Mouse (Mus musculus) T-helper 2 cell (primary cell): ENCODE measurements at regions not wholly inside any gene's neighbourhood (a gene's known extent, or its start where the extent isn't known, plus 50 kb on each side); places are given as distances from the start of the nearest gene placed in this dataset.

Source experiments
- in situ Hi-C: fragments of 300-600 bp; cut with MboI, MseI; formaldehyde crosslinking; loops from one replicate; pipeline ENCODE4 v1.15.1; 2025; ENCODE audit warnings: high pct_unique_total_duplicates

GRCm38 (mm10) chr10:111819755-111820451 lies 152.6 kb upstream of the Krr1 start:
- in situ Hi-C loops = no loop called here

- in situ Hi-C loops = no loop called here
Observed at GRCm38 (mm10) chr10:111824820-111825219, 147.6 kb upstream of the Krr1 start.

DNA sequence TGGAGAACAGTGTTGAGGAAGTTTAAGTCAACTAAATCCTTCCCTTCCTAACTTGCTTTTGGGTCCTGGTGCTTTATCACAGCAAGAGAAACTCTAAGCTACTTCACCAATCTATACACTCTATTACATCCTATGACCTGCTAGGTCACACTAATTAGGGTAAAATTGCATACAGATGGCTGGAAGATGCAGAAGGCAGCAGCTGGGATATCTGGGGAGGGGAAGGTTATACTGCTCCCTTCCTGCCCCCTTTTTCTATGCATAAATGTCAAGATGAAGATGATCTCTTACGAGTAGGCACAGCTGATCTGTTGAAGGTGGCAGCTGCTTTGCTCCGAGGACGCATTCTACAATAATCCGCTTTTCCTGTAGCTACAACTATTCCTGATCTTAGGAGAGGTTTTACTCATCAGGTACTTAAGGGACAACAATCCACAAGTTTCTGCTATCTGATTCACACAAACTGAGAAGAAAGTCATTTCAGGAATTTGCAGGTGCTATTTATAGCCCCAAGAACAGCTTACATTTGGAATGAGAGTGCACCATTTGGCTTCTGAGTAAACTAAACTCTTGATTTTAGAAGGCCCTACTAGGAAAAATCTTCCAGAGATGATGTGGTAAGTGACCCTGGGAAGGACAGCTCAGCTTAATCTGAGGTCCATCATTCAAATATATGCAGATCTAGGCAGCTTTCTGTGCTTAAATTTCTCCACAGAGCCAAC lies 146.3 kb upstream of the Krr1 start:
- in situ Hi-C loops = no loop called here

- in situ Hi-C loops = no loop called here
Observed at GRCm38 (mm10) chr10:111827246-111827645, 145.2 kb upstream of the Krr1 start.

- in situ Hi-C loops = no loop called here
Observed at GRCm38 (mm10) chr10:111827930-111828329, 144.5 kb upstream of the Krr1 start.

GRCm38 (mm10) chr10:111828610-111829009 lies 143.9 kb upstream of the Krr1 start:
- in situ Hi-C loops = no loop called here

GRCm38 (mm10) chr10:111829291-111829690 lies 143.2 kb upstream of the Krr1 start:
- in situ Hi-C loops = no loop called here

GRCm38 (mm10) chr10:111831105-111831504 lies 141.4 kb upstream of the Krr1 start:
- in situ Hi-C loops = no loop called here

GRCm38 (mm10) chr10:111833611-111834010 lies 138.9 kb upstream of the Krr1 start:
- in situ Hi-C loops = no loop called here

- in situ Hi-C loops = no loop called here
Observed at GRCm38 (mm10) chr10:111834280-111834679, 138.2 kb upstream of the Krr1 start.

DNA sequence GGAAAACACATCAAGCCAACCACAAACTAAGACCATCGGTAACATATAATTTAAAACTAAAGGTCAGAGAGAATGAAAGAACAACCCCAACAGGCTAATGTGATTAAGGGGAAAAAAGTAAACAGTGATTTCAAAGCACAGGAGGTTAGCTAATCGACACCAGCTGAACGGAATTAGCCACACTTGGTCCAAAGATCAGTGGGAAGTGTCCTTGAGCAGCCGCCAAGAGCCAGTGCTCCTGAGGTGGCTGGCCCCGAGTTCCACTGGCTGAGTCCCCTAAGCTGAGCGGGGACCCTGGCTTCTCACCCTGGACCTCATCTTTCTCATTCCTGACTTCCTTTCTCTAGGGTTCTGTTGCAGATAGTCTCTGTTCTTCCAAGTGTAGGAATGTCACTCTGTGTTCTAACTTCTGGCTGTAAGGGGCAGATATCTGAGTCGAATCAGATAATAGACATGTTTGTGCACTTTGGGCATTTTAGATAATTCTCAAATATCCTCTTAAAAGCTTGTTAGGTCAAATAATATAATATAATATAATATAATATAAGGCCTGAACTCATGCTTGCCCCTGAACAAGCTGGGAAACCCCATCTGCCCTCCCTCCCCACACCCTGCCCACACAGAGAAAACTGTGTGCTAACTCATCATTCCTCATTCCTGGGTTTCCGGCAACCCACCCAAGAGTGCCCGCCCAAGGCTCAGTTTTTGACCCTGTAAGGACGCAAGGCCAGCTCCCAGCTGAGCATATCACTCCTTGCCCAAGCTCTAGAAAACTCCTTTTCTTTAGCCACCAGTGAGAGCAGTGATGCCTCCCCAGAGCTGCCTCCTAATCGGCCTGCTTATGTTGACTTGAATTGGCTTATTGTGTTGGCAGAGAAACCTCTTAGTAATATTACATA lies 137.3 kb upstream of the Krr1 start:
- in situ Hi-C loops = no loop called here

- in situ Hi-C loops = no loop called here
Observed at GRCm38 (mm10) chr10:111836191-111836590, 136.3 kb upstream of the Krr1 start.

- in situ Hi-C loops = no loop called here
Observed at GRCm38 (mm10) chr10:111836802-111837201, 135.7 kb upstream of the Krr1 start.

- in situ Hi-C loops = loop anchor here (10.0 kb wide), 1 partner anchor 1438 kb away; no protein-coding TSS in a partner anchor
Observed at GRCm38 (mm10) chr10:111842321-111842775, 130.1 kb upstream of the Krr1 start.

GRCm38 (mm10) chr10:111842896-111843295 lies 129.6 kb upstream of the Krr1 start:
- in situ Hi-C loops = loop anchor here (10.0 kb wide), 1 partner anchor 1438 kb away; no protein-coding TSS in a partner anchor

DNA sequence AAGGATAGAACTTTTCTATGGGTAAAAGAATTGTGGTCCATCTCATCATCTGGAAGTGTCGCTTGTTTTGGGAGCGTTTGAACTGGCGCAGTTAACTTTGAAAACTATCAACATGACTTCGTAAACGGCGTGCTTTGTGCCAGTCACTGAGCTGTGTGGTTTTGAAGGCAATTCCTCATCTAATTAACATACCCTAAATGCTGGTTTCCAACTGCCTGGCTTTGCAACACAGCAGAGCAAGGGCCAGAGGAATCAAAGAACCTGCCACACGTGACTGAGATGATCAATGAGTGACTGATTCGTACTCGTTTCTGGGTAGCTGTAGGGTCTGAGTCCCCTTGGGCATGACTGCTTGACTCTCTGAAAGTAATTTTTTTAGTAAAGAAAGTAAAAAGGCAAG lies 129.2 kb upstream of the Krr1 start:
- in situ Hi-C loops = loop anchor here (10.0 kb wide), 1 partner anchor 1438 kb away; no protein-coding TSS in a partner anchor

GRCm38 (mm10) chr10:111844144-111844543 lies 128.3 kb upstream of the Krr1 start:
- in situ Hi-C loops = loop anchor here (10.0 kb wide), 1 partner anchor 1439 kb away; no protein-coding TSS in a partner anchor

GRCm38 (mm10) chr10:111845946-111846345 lies 126.5 kb upstream of the Krr1 start:
- in situ Hi-C loops = loop anchor here (10.0 kb wide), 1 partner anchor 1441 kb away; no protein-coding TSS in a partner anchor

- in situ Hi-C loops = no loop called here
Observed at GRCm38 (mm10) chr10:111854254-111854653, 118.2 kb upstream of the Krr1 start.

- in situ Hi-C loops = no loop called here
Observed at GRCm38 (mm10) chr10:111855496-111855895, 117.0 kb upstream of the Krr1 start.

- in situ Hi-C loops = no loop called here
Observed at GRCm38 (mm10) chr10:111858403-111858802, 114.1 kb upstream of the Krr1 start.
